Mouse (Mus musculus) testis, postnatal 14 days (tissue): ENCODE data around the gene Sphkap.

ENCODE experiments used
- DNase-seq: peaks from one replicate; pipeline ENCODE4 v3.0.0; 2021; ENCODE audit warnings: low spot score

The Sphkap gene

DNA sequence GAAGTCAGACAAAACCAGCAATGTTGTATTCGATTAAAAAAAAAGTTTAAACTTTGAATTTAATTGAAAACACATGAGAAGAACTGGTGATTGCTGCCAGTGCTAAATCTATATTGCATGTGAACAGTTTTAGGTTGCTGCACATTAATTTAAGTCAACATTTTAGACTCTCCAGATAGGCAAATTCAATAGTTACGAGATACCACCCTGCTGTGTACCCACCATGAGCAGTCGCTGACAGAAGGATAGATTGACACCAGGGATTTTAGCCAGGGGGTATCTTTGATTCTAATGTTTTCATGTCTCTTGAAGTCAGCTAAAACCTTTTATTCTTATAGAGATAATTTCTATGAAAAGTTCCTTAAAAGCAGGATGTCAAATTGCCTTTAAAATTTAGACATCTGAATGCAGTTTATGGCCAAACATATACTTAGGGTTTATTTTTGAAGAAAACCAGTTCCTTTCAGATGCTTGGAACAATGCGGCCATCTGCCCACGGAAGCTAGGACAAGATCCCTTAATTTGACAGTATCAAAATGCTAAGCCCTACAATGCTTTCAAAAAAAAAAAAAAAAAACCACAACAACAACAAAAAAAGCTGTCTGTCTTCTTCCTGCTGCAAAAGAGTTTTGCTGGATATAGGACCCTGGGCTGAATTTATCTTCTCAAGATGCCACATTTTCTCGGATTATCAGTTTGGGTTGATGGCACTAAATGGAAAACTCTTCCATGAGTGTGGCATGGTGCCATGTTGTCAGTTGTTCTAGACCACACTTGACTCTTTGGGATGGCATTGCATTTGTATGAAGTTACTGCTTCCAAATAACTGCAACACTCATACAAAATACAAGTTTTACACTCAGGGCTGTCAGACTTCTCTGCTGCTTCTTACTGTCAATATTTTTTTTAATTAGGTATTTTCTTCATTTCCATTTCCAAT, 110.6 kb downstream of the Sphkap start:
- no peak for DNase-seq

DNA sequence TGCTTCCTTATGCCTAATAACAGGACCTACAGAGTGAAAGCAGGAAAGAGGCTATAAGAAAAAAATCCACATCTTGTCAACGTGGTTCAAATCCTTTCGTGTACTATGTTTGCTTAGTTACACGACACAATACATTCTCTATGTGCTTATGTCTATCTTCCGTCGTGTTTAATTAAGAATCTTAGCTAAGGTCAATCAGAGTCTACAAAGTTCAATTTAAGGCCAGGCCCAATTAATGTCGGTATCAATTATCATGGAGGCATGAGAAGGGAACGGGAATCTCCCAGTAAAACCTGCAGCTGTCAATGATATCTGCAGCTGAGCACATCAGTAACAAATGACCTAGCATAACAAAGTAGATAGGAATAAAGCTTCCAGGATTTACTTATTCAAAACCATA, 122.1 kb downstream of the Sphkap start:
- DNase-seq: no peak

DNA sequence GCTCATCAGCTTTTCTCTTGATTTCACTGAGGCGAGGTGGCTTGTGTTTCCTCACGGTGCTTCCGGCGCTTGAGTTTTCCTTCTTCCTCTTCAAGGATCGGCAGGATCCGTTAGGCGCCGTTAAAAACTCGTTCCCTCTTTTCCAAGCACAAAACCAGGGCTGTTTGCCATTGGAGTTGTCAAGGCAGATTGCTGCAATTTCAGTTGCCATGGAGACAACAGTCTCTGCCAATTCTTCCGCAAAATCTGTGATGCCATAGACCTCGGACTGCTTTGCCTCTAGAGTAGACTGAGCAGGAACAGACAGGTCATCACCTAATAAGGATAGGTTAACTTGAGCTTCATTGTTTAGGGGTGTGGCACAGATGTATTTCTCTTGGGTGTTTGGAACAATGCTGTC, 131.0 kb downstream of the Sphkap start:
- no peak for DNase-seq

DNA sequence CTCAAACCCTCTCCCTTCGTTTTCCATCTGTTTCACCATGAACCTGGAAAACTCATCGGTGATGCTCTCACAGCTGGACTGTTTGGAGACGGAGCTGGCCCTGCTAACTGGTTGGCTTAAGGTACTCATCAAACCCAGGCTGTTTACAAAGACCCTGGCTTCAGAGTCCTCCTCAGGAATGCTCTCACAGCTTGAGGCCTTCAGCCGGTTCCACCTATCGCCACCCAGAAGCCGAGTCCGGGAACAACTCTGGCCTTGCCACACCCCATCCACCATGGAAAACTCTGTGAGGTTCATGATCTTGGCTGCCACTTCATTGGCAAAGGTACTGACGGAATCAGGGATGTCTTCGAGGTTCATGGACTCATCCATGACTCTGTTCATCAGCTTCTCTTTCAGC, 131.4 kb downstream of the Sphkap start:
- no peak for DNase-seq

DNA sequence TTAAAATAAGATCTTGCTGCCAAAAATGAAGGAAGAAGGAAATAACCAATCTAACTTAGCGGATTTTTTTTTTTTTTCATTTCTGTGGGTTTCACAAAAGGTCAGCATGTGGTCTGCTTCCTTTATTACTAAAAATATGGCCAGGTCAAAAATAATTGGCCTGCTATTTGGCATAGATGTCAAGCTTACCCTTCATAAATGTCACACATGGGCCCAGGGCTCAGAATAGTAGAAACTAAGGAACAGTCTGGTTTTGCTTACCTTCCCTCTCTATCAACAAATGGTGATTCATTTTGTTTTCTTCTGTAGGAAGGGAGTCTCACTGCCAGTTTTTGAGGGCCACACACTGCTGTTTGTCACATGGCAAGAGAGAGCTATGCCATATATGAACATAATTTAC, 156.3 kb downstream of the Sphkap start:
- no peak for DNase-seq

DNA sequence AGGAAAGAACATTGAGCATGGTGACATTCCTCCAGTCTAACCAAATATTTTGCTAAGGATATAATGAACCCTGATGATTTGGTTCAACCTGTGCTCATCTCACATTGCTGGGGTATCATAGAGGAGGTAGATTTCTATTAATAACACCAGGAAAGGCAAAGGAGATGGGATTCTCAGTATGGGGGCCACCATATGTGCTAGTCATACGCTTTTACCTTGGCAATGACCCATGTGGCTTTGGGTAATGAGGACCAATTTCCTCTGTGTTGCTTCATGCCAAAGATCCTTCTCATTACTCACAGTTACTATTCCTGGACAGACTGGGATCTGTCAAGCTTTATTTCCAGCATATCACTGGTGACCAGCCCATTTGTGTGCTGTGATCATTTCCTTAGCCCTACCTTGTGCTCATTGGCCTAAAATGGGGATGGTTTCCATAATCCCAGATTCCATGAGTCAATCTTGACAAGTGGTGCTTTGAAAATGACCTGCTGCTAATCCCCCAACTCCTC, 159.7 kb downstream of the Sphkap start:
- DNase-seq: no peak

DNA sequence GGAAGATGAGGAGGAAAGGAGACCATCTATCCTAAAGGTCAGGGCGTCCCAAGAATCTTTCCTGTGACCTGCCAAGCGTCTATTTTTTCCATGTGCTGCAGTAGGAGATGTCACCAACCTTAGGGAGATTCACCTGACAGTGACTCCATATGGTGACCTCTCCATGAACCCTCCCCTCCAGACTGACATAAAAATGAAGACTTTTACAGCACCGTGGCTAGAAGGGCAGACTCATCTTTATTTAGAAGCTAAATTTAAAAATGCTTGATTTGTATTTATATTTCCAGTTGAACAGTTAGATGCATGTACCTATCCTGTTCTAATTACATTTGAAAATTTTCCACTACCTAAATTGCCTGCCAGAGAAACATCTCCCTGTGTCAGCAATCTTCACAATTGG, 180.1 kb downstream of the Sphkap start:
- DNase-seq: no peak

DNA sequence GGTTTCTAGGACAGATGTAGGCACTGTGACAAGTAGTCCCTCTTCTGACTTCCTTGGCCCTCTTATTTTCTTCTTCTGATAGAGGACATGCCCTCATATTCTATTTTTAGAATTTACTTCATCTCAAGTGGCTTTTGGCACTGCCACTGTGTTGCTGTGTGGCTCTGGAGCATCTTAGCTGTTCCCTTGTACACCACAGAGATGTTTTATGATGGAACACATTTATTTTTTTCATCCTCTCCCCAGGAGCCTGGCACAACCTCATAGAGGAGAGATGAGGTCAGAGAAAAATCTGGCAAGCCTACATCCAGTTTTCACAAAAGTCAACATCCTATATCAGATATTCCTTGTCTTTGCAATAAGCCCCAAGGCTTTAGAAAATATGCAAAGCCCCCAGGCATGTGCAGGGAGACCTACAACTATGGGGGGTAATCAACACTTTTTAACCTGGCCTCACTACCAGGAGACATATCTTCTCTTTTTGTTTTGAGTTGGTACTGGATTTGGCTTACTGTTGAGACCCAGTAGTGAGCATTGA, 183.5 kb downstream of the Sphkap start:
- DNase-seq: no peak

DNA sequence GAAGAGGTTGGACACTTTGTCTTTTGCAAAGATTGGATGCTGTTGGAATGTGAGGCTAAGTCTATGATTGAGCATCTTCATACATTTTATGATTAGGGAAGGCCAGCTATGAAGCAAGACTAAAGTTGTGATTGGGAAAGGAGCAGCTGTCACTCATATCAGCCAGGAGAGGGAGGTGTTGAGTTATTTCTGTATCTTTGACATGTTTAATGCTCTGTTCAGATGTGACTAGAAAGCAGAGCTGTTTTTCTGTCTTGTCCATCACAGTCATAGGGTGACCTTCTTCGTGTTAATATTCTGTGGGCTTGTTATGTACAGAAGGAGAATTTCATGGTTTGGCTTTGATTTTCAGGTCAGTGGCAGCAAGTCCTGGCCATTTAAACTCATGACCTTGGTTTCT, 184.9 kb downstream of the Sphkap start:
- no peak for DNase-seq

DNA sequence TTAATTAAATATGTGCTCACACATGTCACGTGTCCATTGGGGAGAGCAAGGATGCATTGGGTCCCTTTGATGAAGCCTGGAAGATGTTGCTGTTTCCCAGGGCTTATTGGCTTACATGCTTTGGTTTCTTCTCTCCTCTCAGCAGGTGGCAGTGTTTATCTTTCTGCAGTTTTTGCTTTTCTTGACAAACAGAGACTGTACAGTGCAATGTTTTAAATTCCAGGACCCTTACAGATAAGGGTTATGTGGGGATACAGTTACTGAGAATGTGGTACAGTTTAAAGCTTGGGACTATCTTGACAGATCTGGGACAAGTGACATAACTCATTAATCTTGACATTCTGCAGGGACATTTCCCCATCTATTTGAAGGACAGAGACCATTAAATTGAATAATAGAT, 189.7 kb downstream of the Sphkap start:
- no peak for DNase-seq

DNA sequence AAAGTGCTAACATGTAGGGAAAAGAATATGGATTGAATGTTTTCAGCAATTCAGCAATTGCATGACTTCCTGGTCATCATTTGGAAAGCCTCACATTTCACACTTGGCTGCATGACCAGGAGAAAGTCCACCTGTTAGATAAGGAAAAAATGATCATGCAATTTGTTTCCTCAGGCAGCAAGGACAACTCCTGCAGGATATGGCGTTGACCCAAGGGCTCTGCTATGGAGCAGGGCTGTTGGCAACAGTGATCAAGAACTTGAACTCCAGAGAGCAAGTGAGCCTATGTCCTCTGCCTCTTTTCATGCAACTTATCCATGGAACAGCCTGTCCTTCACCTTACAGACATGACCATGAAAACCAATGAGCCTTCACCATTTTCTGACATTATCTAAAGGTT, 198.0 kb downstream of the Sphkap start:
- no peak for DNase-seq
